Mouse (Mus musculus) midbrain, postnatal 0 days (tissue): Measurements from ENCODE around the gene Naa80. TPM values are rescaled to one million over a fixed set of nuclear protein-coding genes. Genes with fewer than 3 reads are reported as not detected.

Experiments used
- ATAC-seq: fragments of 200-750 bp; cut with Nextera tagmentation; 2 replicates; pipeline ENCODE4 v1.8.0; 2017; ENCODE audit warnings: moderate number of reproducible peaks, mild to moderate bottlenecking, moderate TSS enrichment, moderate library complexity; ENCODE audit not compliant: low FRiP score
- DNase-seq: peaks from one replicate; pipeline ENCODE4 v3.0.0-alpha.2; 2015; ENCODE audit warnings: low spot score
- H3K27ac ChIP-seq: fragments of 300-500 bp; sonication (generic); 2 replicates; pipeline ENCODE4 v1.5.1; 2014; ENCODE audit warnings: low read depth, mild to moderate bottlenecking, low read length, mixed read lengths
- H3K27me3 ChIP-seq: fragments of 300-500 bp; sonication (generic); 2 replicates; pipeline ENCODE4 v1.6.1; 2014; ENCODE audit warnings: low read length, control low read depth, mixed read lengths; ENCODE audit not compliant: insufficient read depth
- H3K36me3 ChIP-seq: fragments of 300-500 bp; sonication (generic); 2 replicates; pipeline ENCODE4 v1.6.1; 2014; ENCODE audit warnings: low read length, control low read depth, mixed read lengths; ENCODE audit not compliant: insufficient read depth
- H3K4me1 ChIP-seq: fragments of 300-500 bp; sonication (generic); 2 replicates; pipeline ENCODE4 v1.6.1; 2014; ENCODE audit warnings: mild to moderate bottlenecking, control low read depth, antibody characterized with exemption, low read length, mixed read lengths; ENCODE audit not compliant: insufficient read depth
- H3K4me2 ChIP-seq: fragments of 300-500 bp; sonication (generic); 2 replicates; pipeline ENCODE4 v1.6.1; 2014; ENCODE audit warnings: low read depth, mild to moderate bottlenecking, low read length, mixed read lengths; ENCODE audit not compliant: poor library complexity, severe bottlenecking
- H3K4me3 ChIP-seq: fragments of 300-500 bp; sonication (generic); 2 replicates; pipeline ENCODE4 v1.5.1; 2014; ENCODE audit warnings: low read depth, mild to moderate bottlenecking, low read length, moderate library complexity
- H3K9ac ChIP-seq: fragments of 300-500 bp; sonication (generic); replicated peaks from 2 replicates; pipeline ENCODE4 v1.6.1; 2014; ENCODE audit warnings: mild to moderate bottlenecking, low read length, moderate library complexity, mixed read lengths; ENCODE audit not compliant: poor library complexity, severe bottlenecking
- H3K9me3 ChIP-seq: fragments of 300-500 bp; sonication (generic); 2 replicates; pipeline ENCODE4 v1.6.1; 2016; ENCODE audit warnings: low read length, control low read depth
- CTCF ChIP-seq: IDR thresholded peaks from 2 replicates; pipeline ENCODE4 v1.5.1; 2016; ENCODE audit warnings: antibody characterized with exemption, mild to moderate bottlenecking
- WGBS: fragments of 180-500 bp; shearing (Covaris S2); extraction: QIAGEN DNeasy Blood & Tissue Kit; methylation state at CpG from one replicate; pipeline ENCODE4 v1.1.7; 2014; 5-methylcytosine and 5-hydroxymethylcytosine counted together
- polyA plus RNA-seq: library from polyadenylated mRNA; unstranded; fragments of >200 nt; fragmentation: Nextera tagmentation; extraction: Ambion mirVana; gene quantifications from 2 replicates; pipeline ENCODE4 v1.2.1, GENCODE M21; 2015
- total RNA-seq: library from RNA; depleted of rRNA; stranded (reverse); fragments of >200 nt; gene quantifications from 2 replicates; pipeline ENCODE4 v1.2.3, GENCODE M21; 2014

Naa80 gene
- total and polyA plus RNA-seq, 2 experiments from 2014 or later: 20.4 to 35.4 TPM

DNA sequence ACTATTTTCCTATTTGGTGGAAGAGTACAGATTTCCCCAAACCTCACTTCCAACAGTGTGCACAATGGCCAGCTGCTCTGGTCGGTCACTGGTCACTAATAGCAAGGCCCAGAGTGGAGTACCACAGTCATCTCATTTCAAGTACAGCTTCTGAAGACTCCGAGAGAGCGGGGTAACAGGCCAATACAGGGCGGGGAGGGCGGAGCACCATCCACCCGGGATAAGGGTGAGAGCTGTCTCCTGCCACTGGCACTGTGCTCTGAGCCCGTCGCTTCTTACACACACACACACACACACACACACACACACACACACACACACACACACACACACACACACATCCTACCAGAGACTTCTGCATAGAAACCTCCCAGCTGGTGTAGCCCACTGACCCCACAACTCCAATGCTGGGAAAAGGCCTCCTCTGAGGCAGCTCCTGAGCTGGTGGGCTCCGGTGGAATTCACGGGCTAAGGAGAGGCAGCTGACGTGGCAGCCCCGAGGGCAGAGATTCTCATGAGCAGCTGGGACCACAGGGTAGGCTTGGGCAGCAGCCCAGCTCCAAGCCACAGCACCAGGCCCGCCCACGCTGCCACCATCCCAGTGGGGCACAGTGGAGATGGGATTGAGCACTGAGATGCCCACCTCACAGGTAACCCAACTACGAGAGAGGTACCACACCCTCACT is 47.6 kb downstream of the Naa80 start:
- ATAC-seq (peak; percentile 32), DNase-seq (peak; percentile 70)
- 26% methylated on average over 13 of the region's 15 CpGs for WGBS
- H3K4me2 ChIP-seq: peak overlapping the region; percentile 37; the same call in 1 of the 2 replicates
- H3K4me3 ChIP-seq: no peak overlapping the region
- no peak for TF ChIP-seq CTCF
- peaks cover 42% of the 10 kb centered on the region for H3K4me1 ChIP-seq
- H3K9ac ChIP-seq: peak overlapping the region; percentile 34; the same call in 1 of the 2 replicates
- H3K27ac ChIP-seq: peak overlapping the region; percentile 95
- no peaks in the 10 kb centered on the region for H3K9me3 ChIP-seq
- no peaks in the 10 kb centered on the region for H3K27me3 ChIP-seq
- peaks cover 13% of the 10 kb centered on the region; the same call in 1 of the 2 replicates for H3K36me3 ChIP-seq

DNA sequence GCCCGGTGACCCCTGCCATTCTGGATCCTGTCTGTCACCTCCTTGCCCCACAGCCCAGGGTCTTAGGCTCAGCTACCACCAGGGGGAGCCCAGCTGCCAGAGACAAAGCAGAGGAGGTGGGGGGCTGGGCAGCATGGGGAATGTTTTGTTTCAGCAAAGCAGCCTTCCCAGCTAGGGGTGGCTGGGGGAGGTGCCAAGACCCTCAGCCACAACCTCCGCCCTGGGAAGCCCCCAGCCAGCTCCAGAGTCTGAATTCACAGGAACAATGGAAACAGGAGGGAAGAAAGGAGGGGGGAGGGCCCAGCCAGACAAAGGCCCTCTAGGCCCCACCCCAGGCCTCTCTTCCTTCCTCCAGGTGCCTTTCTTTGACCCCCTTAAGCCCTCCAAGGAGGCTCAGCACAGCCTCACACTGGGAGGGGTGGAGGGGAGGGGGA is 48.2 kb downstream of the Naa80 start:
- peak; percentile 96 for TF ChIP-seq CTCF
- Histone ChIP-seq H3K9ac (peak overlapping the region; percentile 34; the same call in 1 of the 2 replicates), H3K4me1 (peaks cover 45% of the 10 kb centered on the region)

DNA sequence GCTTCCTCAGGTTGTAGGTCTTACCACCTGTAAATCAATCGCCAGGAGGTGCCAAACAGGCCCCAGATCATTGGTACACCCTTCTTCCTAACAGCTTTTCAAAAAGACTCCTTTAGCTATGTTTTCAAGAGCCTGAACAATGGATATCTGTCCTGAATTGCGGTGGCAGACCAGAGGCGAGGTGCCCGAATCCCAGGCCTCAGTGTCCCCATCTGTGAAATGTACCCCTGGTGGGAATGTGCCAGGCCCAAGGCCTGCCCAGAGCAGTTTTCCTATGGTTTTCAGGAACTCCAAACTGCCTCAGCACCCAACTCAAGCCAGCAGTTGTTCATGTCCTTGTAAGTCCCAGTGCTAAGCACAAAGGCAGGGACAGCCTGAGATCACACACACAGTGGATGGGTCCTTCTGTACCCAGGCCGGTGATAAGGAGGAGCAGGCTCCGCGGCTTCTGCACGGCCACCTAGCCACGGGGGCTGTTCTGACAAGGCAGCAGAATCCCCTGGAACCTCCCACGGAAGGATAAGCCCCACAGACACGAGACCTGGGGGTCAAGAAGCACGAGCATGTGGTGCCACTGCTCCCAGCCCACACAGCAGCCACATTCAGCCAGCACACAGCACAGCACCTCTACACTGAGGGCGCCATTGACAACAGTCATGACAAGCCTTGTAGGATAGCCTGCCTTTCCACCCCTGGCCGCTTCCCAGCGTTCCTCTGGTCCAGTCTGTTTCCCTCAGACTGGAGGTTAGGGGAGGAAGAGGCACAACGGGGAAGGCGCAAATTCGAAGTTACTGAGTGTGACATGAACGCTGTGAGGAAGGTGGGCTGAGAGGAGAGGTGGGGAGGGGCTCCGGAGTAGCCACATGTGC is 48.9 kb downstream of the Naa80 start:
- Histone ChIP-seq H3K9me3 (no peaks in the 10 kb centered on the region), H3K27me3 (no peaks in the 10 kb centered on the region), H3K4me2 (peak overlapping the region; percentile 37; the same call in 1 of the 2 replicates), H3K4me3 (no peak overlapping the region), H3K27ac (peak overlapping the region; percentile 95), H3K9ac (peak overlapping the region; percentile 34; the same call in 1 of the 2 replicates), H3K4me1 (peaks cover 52% of the 10 kb centered on the region), H3K36me3 (peaks cover 10% of the 10 kb centered on the region; the same call in 1 of the 2 replicates)
- ATAC-seq (no peak), DNase-seq (no peak)
- no peak for TF ChIP-seq CTCF
- WGBS: 11% methylated on average over 20 of the region's 20 CpGs

More for the DNA sequence above, 48.2 kb downstream of the Naa80 start:
- 0% methylated on average over 2 of the region's 2 CpGs for whole genome bisulfite sequencing
- no peak overlapping the region for H3K4me3 ChIP-seq
- H3K9me3 ChIP-seq: no peaks in the 10 kb centered on the region
- ATAC-seq (peak; percentile 74), DNase-seq (peak; percentile 91)
- H3K4me2 ChIP-seq: peak overlapping the region; percentile 37; the same call in 1 of the 2 replicates
- peaks cover 13% of the 10 kb centered on the region; the same call in 1 of the 2 replicates for H3K36me3 ChIP-seq
- H3K27ac ChIP-seq: peak overlapping the region; percentile 95
- no peaks in the 10 kb centered on the region for H3K27me3 ChIP-seq

DNA sequence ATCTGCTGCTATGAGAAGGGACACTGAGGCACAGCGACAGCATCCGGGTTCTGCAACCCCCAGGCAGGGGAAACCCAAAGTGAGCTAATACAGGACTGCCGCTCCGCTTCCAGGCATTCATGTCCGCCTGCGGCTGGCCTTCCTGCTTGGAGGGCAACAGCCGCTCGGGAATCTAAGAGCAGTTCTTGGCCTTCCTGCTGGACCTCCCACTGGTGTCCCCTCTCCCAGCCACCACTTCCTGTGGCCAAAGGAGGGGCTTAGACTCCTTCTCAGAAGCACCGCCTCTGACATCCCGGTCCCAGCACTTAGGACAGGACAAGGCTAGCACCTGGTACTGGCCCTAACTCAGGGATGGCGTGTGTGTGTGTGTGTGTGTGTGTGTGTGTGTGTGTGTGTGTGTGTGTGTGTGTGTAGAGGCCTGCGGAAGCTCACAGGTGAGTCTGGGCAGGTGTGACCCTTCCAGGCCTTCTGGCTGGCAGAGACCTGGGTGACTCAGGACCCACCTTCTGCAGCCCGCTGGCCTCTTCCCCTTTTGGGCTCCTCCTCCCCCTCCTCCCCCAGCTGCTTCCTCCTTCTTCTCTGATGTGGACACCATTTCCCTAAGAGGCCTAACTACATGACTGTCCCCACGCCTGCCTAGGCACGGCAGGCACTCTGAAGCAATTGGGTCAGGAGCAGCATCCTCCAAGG is 50.2 kb downstream of the Naa80 start:
- peak overlapping the region; percentile 18; the same call in 1 of the 2 replicates for H3K4me2 ChIP-seq
- TF ChIP-seq CTCF: no peak
- 38% methylated on average over 15 of the region's 15 CpGs for WGBS

DNA sequence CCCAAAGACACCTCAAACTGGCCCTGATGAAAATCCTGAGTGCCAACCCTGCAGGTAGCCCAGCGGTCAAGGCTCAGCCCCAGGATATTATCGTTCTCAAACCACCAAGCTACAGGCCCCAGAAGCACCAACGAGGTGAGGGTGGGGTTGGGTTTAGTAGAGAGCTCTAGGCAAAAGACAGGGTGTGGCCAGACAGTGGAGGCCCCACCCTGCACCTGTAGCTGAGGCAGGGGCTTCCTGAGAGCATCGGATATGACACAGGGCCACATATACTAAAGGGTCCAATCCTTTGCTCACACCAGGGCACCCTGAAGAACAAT is 50.7 kb downstream of the Naa80 start:
- H3K9me3 ChIP-seq: no peaks in the 10 kb centered on the region
- H3K27ac ChIP-seq: peak overlapping the region; percentile 95
- H3K9ac ChIP-seq: no peak overlapping the region
- H3K4me2 ChIP-seq: peak overlapping the region; percentile 34; the same call in 1 of the 2 replicates
- TF ChIP-seq CTCF: no peak
- peaks cover 56% of the 10 kb centered on the region for H3K4me1 ChIP-seq
- 29% methylated on average over 4 of the region's 4 CpGs for WGBS
- no peak for ATAC-seq
- H3K36me3 ChIP-seq: peaks cover 7% of the 10 kb centered on the region; the same call in 1 of the 2 replicates
- H3K27me3 ChIP-seq: no peaks in the 10 kb centered on the region
- DNase-seq: no peak
- no peak overlapping the region for H3K4me3 ChIP-seq

More for the DNA sequence above, 50.2 kb downstream of the Naa80 start:
- Histone ChIP-seq H3K27me3 (no peaks in the 10 kb centered on the region), H3K4me1 (peaks cover 53% of the 10 kb centered on the region), H3K9ac (peak overlapping the region; percentile 50), H3K27ac (peak overlapping the region; percentile 95), H3K36me3 (peaks cover 10% of the 10 kb centered on the region; the same call in 1 of the 2 replicates), H3K4me3 (no peak overlapping the region), H3K9me3 (no peaks in the 10 kb centered on the region)
- no peak for ATAC-seq
- no peak for DNase-seq
